Mouse (Mus musculus): ENCODE data around the gene Gnb1l. TPM values are rescaled to one million over a fixed set of nuclear protein-coding genes. Genes with fewer than 3 reads are reported as not detected.

The Gnb1l gene
- total RNA-seq, 1 experiment from 2014 or later: 0.47 TPM

GRCm38 (mm10) chr16:18582426-18583148 is 84.1 kb downstream of the Gnb1l start:
- ATAC-seq (ENCODE audit: extremely low read depth, insufficient number of reproducible peaks, low FRiP score, poor library complexity, severe bottlenecking): no peak

DNA sequence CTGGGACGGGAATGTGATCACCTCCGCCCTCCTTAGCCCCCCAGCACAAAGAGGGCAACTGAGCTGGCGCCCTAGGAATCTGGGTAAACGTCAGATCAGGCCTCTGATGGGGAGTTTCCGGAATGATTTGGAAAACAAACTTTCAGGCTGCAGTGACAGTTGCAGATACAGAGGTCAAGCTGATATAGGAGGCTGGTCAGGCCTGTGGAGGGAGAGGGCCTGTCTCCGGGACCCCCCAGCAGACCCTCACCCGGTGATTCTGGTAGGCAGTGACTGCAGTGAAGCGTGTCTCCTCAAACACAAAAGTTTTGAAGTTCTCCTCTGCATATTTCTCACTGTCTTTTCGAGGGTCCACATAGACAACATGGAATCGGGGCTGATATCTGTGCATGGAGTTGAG is 84.7 kb downstream of the Gnb1l start:
- ATAC-seq (ENCODE audit: extremely low read depth, insufficient number of reproducible peaks, low FRiP score, poor library complexity, severe bottlenecking): no peak

DNA sequence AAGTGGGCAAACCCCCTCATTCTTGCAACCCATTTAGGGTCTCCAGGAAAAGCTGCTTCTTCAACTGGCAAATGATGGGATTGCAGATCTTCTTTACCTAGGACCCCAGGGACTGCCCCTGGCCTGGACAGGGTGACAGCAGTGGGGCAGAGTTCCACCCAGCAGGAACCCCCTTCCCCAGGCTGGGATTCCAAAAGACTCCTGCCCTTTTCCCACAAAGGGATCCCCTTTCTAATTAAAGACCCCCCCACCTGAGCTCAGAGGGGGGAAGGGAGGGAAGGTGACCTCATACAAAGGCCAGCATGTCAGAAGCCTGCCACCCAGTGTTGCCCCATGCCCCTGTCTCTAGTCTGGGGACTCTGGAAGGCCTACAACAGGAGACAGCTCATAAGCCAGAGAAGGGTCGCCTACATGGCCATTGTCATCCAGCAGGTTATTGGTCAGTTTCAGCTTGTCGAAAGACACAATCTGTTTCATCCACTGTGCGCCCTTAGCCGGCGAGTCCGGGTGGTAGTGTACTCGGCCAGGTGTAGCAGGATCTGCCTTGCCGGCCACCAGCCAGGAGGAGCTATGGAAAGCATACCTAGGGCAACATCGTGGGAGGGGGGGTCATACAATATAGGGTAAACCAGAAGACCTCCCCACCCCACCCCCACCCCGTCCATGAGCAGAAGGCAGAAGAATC is 85.3 kb downstream of the Gnb1l start:
- ATAC-seq (ENCODE audit: extremely low read depth, insufficient number of reproducible peaks, low FRiP score, poor library complexity, severe bottlenecking): no peak

- no peak for ATAC-seq (ENCODE audit: extremely low read depth, insufficient number of reproducible peaks, low FRiP score, poor library complexity, severe bottlenecking)
Observed at GRCm38 (mm10) chr16:18584901-18585510, 86.5 kb downstream of the Gnb1l start.

GRCm38 (mm10) chr16:18585676-18586075 is 87.2 kb downstream of the Gnb1l start:
- ATAC-seq (ENCODE audit: extremely low read depth, insufficient number of reproducible peaks, low FRiP score, poor library complexity, severe bottlenecking): no peak

DNA sequence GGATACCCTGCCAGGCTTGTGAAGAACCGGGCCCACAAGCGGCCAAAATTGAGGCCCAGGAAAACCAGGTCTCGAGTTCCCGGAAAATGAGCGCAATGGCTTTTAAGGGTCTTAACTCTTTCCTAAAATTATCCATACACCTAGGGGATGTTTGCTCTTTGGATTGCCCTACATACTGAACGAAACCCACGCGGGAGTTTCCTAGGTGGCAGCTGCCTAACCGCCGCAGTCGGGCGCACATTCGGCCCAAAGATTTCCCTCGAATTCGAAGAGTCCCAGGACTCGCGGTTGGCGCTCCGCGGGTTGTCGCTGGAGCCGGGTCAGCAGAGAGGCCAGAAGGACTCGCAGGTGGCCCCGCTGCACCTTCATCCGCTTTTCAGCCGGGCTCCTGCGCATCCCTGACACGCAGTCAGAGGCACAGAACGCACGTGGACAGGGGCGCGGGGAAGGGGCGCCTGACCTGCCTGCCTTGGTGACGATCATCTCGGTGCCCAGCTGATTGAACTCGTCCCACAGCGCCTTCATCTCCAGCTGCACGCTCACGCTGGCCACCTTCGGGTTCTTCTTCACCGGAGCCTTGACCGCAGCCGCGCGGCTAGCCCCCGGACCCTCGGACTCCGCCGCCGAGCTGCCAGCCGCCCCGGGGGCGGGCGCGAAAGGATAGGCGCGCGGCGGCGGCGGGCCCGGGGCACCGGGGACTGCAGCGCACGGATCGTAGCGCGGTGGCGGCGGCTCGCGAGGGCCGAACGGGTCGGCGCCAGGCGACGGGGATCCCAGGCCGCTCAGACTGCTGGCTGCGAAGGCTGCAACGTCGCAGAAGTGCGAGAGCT is 87.8 kb downstream of the Gnb1l start:
- ATAC-seq (ENCODE audit: extremely low read depth, insufficient number of reproducible peaks, low FRiP score, poor library complexity, severe bottlenecking): no peak

DNA sequence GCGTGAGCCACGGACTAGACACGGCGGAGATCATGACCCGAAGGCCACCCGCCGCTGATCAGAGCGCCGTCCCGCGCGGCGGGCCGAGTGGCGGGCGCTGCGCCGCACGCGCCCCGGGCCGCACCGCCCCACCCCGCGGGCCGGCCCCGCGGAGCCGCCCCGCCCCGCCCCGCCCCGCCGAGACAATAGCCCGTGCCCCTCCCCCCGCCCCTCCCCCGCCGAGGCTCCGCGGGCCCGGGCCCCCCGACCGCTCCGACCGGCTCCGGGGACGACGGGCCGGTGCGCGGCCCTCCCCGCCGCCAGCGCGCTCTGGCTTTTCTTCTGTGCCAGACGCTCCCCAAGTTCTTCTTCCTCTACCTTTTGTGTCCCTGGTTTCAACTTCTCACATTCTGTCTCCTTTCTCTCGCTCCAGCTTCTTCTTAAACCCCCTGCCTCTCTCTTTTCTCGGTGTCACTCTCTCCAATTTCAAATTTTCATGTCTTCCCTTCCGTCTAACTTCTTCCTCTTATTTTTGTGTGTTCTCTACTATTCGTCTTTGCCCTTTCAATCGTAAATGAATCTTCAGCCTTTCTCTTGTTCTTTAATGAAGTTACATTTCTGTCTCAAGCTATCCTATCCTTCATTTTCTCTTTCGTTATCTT is 88.5 kb downstream of the Gnb1l start:
- no peak for ATAC-seq (ENCODE audit: extremely low read depth, insufficient number of reproducible peaks, low FRiP score, poor library complexity, severe bottlenecking)

DNA sequence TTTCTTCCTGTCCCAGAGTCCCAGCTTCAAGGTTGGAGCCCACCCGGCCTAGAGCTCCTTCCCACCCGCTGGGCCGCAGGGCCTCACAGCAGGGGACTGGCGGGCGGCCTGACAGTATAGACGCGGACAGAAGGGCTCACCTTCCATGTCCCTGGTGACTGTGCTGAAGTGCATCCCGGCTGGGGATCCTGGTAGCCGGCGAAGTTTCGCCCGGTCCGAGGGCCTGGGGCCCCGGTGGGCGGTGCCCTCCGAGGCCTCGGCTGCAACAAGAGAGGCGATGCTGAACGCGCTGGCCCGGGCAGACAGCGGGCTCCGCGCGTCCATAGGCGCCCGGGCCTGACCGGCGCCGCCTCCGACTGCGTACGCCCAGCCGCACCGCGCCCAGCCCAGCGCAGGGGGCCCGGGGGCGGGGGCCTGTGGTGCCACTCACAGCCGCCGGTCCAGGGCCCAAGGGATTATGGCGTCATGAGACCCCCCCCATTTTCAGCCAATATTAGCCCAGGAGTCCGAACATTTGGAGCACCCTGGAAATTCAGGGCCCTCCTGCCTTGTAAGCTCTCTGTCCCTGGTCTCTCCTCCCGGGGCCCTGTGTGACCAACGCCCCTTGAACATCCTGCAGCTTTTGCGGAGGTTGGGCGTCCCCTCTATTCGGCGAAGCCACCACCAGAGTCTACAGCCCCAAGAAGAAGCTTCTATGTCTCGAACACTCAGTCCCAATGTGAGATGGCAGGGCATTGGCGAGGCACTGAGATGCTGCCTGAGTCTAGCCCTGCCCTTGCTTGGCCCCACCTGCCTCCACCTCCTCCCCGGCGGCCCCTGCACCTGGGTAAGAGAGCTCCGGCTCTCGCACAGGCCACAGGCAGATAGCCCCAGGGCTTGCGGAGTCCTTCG is 89.6 kb downstream of the Gnb1l start:
- ATAC-seq (ENCODE audit: extremely low read depth, insufficient number of reproducible peaks, low FRiP score, poor library complexity, severe bottlenecking): no peak

GRCm38 (mm10) chr16:18588738-18589055 is 90.2 kb downstream of the Gnb1l start:
- no peak for ATAC-seq (ENCODE audit: extremely low read depth, insufficient number of reproducible peaks, low FRiP score, poor library complexity, severe bottlenecking)

GRCm38 (mm10) chr16:18589080-18589621 is 90.6 kb downstream of the Gnb1l start:
- ATAC-seq (ENCODE audit: extremely low read depth, insufficient number of reproducible peaks, low FRiP score, poor library complexity, severe bottlenecking): no peak

- no peak for ATAC-seq (ENCODE audit: extremely low read depth, insufficient number of reproducible peaks, low FRiP score, poor library complexity, severe bottlenecking)
Observed at GRCm38 (mm10) chr16:18589804-18590790, 91.6 kb downstream of the Gnb1l start, which contains the start of gene Tbx1. Gene Tbx1, minus strand, starts transcription at chr16:18590671.

DNA sequence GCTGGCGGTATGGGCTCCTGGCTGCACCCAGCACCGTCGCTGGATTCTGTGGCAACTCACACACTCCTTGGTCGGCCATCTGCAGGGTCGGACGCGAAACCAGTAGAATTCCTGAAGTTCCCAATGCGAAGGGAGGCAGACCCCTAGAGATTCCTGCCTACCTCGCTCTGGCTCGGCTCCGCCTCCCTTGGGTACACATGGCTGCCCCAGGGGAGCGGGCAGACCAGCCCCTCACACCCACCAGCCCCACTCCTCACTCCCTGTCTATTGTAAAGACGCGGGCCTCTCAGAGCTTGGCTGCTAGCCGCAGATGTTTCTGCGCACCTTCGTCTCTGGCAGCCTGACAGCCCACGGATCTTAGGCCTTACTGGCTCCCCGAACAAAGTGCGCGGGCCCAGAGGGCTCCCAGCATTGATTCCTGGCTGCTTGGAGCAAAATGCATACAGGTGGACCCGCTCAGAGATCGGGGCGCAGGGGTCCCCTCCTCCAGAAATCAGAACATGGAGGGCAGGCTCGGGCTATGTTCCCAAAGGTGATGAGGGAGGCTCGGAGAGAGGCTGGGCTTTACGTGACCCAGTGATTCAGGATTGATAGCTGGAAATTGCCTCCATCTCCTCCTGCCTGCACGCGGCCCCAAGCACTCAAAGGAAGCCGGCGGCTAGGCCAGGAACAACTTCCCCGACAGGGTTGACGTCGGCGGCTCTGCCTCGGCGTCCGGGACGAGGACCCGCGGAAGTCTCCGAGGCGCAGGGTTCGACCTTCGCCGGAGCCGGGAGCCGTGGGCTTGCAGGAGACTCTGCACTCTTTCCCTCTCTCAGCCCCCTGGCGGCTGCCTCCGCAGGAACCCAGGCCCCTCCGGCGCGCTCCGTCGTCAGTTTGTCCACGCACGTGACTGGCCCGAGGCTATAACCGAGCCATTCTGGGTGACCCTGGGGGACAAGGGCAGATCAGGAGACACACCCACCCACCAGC is 92.8 kb downstream of the Gnb1l start:
- ATAC-seq (ENCODE audit: extremely low read depth, insufficient number of reproducible peaks, low FRiP score, poor library complexity, severe bottlenecking): no peak

DNA sequence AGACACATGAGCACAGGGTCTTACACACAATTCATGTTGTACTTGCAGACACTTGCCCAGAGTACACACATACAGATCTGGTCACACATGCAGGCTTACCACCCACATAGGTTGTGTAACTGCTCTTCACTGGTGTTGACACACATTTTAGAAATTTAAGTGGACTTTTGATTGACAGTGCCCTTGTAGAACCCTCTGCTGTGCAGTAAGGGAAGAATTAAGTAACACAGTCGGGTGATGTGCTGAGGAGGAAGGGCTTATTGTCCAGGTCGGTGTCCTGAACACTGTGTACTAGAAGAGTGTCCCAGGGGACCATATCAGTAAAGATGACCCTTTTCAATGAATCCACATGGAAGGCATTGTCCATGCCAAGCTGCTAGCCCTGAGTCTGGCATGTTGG is 95.4 kb downstream of the Gnb1l start:
- ATAC-seq (ENCODE audit: extremely low read depth, insufficient number of reproducible peaks, low FRiP score, poor library complexity, severe bottlenecking): no peak

DNA sequence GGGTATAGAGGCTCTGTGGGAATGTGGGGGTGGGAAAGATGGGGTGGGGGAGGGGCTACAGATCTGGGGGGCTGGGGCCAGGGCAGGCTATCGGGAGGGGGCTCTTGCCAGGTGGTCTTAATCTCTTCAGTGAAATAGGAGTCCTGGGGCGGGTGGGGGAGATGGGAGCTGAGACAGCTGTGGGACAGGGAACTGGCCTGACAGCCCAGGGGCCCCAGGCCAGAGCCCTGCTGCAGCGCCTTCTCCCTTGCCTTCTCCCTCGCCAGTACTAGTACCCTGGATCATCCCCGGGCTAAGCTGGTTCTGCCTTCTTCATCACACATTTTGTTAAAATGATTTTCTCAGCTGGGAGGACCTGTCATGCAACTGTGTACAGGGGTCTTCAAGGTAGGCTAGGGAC is 97.7 kb downstream of the Gnb1l start:
- no peak for ATAC-seq (ENCODE audit: extremely low read depth, insufficient number of reproducible peaks, low FRiP score, poor library complexity, severe bottlenecking)

DNA sequence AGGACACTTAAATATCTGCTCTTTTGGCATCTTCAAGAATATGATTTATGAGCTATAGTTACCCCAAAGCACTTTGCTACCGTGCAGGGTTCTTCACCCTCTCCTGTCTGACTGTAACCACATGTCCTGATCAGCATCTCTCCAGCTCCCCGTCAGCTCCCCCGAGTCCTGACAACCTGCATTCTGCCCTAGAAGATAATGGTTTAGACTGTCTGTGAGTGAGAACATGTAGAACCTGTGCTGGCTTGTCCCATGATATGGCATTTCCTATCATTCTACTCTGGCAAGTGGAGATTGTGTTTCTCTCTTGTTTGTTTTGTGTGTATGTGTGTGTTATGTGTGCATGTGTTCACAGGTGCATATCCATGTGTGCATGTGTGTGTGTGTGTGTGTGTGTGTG is 99.5 kb downstream of the Gnb1l start:
- ATAC-seq (ENCODE audit: extremely low read depth, insufficient number of reproducible peaks, low FRiP score, poor library complexity, severe bottlenecking): no peak

- ATAC-seq (ENCODE audit: extremely low read depth, insufficient number of reproducible peaks, low FRiP score, poor library complexity, severe bottlenecking): no peak
Observed at GRCm38 (mm10) chr16:18601447-18601846, 102.9 kb downstream of the Gnb1l start.
